Mouse (Mus musculus) mature B cell (primary cell): ENCODE measurements around the gene Fstl3.

Experiments
- in situ Hi-C: fragments of 300-500 bp; cut with MboI; formaldehyde crosslinking; loops from 2 replicates; pipeline ENCODE4 v1.14.3; 2019

Fstl3 gene

GRCm38 (mm10) chr10:79811736-79812637 lies 34.9 kb downstream of the Fstl3 start:
- in situ Hi-C loops: no loop called here

DNA sequence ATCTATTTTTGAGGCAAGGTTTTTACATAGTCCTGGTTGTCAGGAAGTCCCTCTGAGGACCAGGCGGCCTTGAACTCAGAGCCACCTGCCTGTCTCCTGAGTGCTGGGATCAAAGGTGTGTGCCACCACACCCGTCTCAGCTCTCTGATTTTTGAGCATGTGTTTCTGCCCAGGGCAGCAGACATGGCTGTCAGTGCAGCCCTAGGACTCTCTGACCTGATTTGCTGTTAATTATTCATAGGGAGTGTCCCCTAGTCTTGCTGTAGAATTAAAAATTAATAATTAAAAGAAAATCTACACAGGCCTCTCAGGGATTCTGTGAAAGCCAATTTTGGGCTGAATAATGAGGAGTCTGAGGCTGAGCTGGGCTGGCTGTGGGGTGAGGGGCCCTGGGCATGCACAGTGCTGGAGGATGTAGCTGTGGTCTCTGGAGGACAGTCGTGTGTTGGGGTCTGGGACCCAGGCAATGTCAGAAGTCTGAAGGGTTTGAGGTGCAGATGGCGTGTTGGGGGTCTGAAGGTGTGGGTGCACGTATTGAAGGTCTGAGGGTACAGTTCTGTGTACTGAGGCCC lies 37.3 kb downstream of the Fstl3 start:
- in situ Hi-C loops: no loop called here

GRCm38 (mm10) chr10:79815671-79816494 lies 38.8 kb downstream of the Fstl3 start:
- in situ Hi-C loops: no loop called here

DNA sequence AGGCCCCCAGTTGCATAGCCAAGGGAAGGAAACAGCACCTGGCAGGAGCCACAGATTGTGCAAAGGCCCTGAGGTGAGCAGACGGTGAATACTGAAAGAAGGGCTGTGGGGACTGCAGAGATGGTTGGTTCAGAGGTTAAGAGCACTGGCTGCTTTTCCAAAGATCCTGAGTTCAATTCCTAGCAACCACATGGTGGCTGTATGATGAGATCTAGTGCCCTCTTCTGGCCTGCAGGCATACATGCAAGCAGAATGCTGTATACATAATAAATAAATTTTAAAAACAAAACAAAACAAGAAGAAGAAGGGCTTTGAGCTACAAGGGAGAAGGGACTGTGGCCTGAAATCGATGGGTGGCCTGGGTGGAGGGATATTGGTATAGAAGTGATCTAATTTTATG lies 40.0 kb downstream of the Fstl3 start:
- in situ Hi-C loops: no loop called here

DNA sequence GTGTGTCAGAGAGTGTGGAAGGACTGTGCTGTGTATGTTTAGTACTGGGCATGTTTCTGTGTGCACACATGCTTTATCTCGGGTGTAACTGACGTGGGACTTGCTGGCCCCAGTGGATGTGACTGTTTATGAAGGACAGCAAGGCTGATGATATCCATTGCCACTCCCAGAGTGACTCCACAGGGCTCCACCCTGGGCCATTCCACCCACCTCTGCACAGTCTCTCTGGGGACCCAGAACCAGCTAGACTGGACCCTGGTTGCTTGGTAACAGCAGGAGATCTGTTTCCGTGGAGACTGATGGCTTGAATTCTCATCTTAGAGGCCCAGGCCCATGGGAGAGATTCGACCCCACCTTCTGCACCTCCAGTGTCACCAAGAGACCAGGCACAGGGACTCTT lies 41.2 kb downstream of the Fstl3 start:
- in situ Hi-C loops: no loop called here

DNA sequence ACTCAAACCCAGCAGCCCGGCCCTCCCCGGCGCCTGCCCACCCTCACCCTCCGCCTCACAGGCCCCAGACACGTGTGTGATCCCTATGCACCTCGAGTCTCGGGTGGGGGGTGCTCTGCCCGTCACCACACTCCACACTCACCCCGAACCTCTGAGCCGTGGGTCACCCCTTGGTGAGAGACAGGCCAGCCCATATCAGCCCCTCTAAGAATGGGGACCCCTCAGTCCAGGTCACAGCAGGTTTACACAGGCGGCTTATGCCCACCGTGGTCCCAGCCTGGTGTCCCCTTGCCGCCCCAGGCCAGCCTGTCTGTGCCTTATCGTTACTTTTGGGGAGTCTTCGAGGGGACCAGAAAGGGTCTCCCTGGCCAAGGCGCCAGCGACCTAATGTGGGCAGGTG lies 42.5 kb downstream of the Fstl3 start:
- in situ Hi-C loops: no loop called here

- in situ Hi-C loops: no loop called here
Measured at GRCm38 (mm10) chr10:79820277-79820676, 43.2 kb downstream of the Fstl3 start.

GRCm38 (mm10) chr10:79820782-79821181 lies 43.7 kb downstream of the Fstl3 start, which contains the start of gene Misp:
Misp (plus strand) TSS chr10:79820989.
- in situ Hi-C loops: no loop called here

DNA sequence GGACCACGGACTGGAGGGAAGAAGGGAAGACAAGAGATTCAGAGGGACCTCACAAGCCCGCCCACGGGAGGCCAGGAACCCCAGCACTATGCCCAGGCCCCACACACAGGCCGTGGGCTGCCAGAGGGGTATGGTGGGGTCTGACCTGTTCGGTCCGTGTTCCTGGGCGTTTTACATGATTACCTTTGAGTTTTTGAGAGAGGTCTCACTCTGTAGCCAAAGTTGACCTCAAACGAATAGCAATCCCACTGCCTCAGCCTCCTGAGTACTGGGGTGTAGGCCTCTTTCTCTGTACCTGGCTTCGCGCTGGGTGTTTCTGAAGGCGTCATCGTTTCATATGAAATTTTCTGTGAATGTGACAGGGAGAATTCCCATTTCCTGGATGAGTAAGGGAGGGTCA lies 44.7 kb downstream of the Fstl3 start:
- in situ Hi-C loops: no loop called here

DNA sequence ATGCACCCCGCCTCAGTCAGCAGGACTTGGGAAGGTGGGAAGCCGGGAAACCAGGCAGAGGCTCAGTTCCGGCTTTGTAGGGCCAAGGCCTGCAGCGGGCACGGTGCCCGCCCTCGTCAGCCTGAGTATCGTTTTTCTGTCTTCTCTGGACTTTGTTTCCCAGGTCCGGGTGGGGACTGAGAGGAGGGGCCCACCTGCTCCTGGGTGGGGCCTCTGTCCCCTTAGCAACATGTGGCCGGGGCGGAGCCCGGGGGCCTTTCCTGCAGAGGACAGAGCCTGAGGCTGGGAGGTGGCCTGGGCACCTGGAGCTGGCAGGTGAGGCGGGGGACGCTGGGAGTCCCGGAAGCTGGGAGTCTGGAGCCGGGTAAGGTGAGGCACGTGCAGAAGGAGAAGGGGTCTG lies 45.3 kb downstream of the Fstl3 start:
- in situ Hi-C loops: no loop called here

- in situ Hi-C loops: no loop called here
Measured at GRCm38 (mm10) chr10:79823011-79823410, 45.9 kb downstream of the Fstl3 start.

DNA sequence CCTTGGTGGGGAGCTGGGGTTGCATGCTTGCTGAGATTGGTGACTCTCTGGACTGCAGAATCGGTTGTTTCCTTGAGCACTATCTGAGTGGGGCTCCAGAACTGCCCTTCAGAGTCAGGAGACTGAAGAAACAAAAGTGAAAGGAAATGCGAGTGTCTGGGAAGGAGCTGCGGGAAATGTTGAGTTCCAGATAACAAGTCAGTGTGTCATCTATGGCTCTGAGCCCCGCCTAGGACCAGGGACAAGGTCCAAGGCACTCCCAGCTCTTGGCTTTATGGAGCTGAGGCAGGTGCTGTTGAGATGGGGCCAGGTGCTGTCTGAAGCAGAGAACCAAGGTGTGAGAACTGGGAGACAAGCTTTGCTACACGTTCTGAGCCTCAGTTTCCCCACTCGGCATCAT lies 47.3 kb downstream of the Fstl3 start:
- in situ Hi-C loops: no loop called here

- in situ Hi-C loops: loop anchor here (10.0 kb wide), 2 partner anchors 93 to 123 kb away; partner anchors contain the start of genes Arid3a and R3hdm4
Measured at GRCm38 (mm10) chr10:79831583-79831982, 54.5 kb downstream of the Fstl3 start.
